Mouse (Mus musculus) ES-CJ7 (cell line): ENCODE data around the gene Serpinb9e.
"Not testable (repeated sequence)": the region's sequence is repeated elsewhere in the genome, so short reads cannot be mapped to it uniquely, and the experiment has no call there.

ENCODE experiments used
- DNase-seq: peaks from one replicate; pipeline ENCODE4 v3.0.0; 2011; ENCODE audit warnings: low read depth, low spot score

Gene Serpinb9e

GRCm38 (mm10) chr13:33249312-33249711, at the start of gene Serpinb9e:
TSS of gene Serpinb9e (plus strand) at chr13:33249612.
- DNase-seq, result not testable (repeated sequence)

- peak; percentile 22 for DNase-seq
Measured at GRCm38 (mm10) chr13:33199740-33200139, 49.7 kb upstream of the Serpinb9e start.

- not testable (repeated sequence) for DNase-seq
Measured at GRCm38 (mm10) chr13:33308631-33309030, 59.2 kb downstream of the Serpinb9e start.
